Mouse (Mus musculus) spleen, adult 2 months (tissue): ENCODE data around the gene Armh2.

ENCODE experiments used
- CTCF ChIP-seq: fragments of 200-500 bp; IDR thresholded peaks from 2 replicates; pipeline ENCODE4 v1.5.1; 2011; ENCODE audit warnings: mild to moderate bottlenecking, inconsistent platforms; ENCODE audit not compliant: insufficient read depth, insufficient read length, insufficient replicate concordance; ENCODE audit errors: extremely low read depth
- POLR2A ChIP-seq: fragments of 200-500 bp; IDR thresholded peaks from 2 replicates; pipeline ENCODE4 v1.6.1; 2011; ENCODE audit warnings: low read depth, low read length, inconsistent platforms

DNA sequence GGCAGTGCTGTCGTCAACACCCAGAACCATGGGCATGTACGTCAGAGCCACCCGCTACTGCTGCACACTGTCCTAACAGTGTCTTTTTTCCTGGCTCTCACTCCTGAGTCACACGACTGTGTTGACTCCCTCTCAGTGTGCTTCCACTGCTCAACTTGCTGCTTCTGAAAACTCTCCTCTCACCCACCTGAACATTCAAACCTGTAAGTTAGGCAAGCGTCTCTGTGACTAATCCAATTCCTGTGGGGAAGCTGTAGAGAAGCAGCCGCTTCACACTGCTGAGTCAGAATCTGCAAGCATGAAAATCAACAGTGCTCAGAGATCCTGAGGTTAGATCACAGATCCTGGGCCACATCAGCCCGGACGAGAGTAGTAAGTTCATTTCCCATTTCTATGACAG lies 10.4 kb downstream of the Armh2 start:
- no peak for TF ChIP-seq CTCF
- no peak for TF ChIP-seq POLR2A
